Mouse (Mus musculus): ENCODE data around the gene Appl2. TPM values are rescaled to one million over a fixed set of nuclear protein-coding genes. Genes with fewer than 3 reads are reported as not detected.

Gene Appl2
- polyA plus RNA-seq, 1 experiment, result 11.6 TPM

DNA sequence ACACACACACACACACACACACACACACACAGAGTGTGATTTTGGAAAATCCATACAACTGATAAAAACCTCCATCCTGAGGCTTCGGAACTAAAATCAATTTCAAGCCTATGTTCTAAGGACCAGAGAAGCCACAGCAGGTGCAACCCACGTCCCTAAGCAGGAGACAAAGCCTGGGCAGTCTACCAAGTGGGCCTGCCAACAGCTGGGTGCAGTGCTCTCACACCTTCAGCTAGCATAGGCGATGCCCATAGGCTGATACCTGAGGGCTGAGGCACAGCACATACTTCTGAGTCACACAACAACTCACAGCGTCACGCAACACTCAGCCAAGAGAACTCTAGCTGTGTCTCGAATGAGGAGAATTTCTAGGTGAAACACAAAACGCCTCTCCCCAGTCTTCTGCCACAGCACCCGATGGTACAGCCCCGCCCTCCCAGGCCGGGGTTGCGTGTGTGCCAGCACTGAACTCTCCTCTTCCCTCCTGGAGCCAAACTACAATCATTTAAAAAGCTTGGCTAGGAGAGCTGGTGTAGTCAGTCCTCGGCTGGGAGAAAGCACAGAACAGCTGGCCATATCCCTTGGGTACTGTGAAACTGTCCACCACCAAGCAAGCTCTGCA lies 29.6 kb downstream of the Appl2 start:
- Histone ChIP-seq H3K36me3 (ENCODE audit: control insufficient read depth, insufficient read depth) (no peaks in the 10 kb centered on the region), H3ac (ENCODE audit: control insufficient read depth, insufficient read length) (no peak overlapping the region), H3K4me3 (no peak overlapping the region), H3K27me3 (ENCODE audit: control insufficient read depth, insufficient read depth, insufficient read length) (no peaks in the 10 kb centered on the region), H3K79me2 (ENCODE audit: control insufficient read depth, insufficient read depth) (no peaks in the 10 kb centered on the region), H3K4me2 (ENCODE audit: low read depth) (no peak overlapping the region)
- TF ChIP-seq MYOD1 (IDR thresholded peaks at IDR 0.05; ENCODE audit: control insufficient read depth in 1 of 3, insufficient read length in 2 of 3, low read depth in 2 of 3), result peak in 2 of 3 experiments; percentile 49 to 66
- no peak for TF ChIP-seq USF1 (IDR thresholded peaks at IDR 0.05; ENCODE audit: low read depth)
- no peak for TF ChIP-seq MAX (IDR thresholded peaks at IDR 0.05; ENCODE audit: low read depth)
- no peak for TF ChIP-seq TCF12 (IDR thresholded peaks at IDR 0.05; ENCODE audit: insufficient read depth, poor library complexity, severe bottlenecking)
- TF ChIP-seq SRF (IDR thresholded peaks at IDR 0.05; ENCODE audit: control insufficient read depth, insufficient read length, low read depth), result no peak
- TF ChIP-seq MYOG (IDR thresholded peaks at IDR 0.05; ENCODE audit: control insufficient read depth in 1 of 3, insufficient read depth in 1 of 3, insufficient read length in 2 of 3, low read depth in 2 of 3), result peak in 1 of 3 experiments; percentile 57
- TF ChIP-seq POLR2AphosphoS2 (IDR thresholded peaks at IDR 0.05; ENCODE audit: insufficient read length, low read depth), result peak; percentile 23

DNA sequence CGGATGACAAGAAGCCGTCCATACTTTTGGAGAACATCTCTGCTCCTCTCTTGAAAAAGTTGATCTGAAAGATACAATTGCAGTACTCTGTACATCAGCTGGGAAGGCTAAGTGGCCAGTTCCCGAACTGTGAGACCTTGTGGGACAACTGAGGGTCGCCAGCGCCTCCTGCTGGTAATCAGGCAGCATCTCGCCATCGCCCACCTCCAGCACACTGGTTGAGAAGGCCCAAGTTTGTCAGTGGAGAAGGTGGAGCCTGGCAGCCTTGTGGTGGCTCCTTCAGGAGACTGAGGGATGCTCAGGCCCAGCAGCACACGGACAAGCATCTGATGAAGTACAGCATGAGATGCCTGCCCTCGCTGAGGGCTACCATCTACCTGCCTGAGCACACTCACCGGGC lies 31.2 kb downstream of the Appl2 start:
- no peak overlapping the region for H3ac ChIP-seq (ENCODE audit: control insufficient read depth, insufficient read length)
- no peaks in the 10 kb centered on the region for H3K27me3 ChIP-seq (ENCODE audit: control insufficient read depth, insufficient read depth, insufficient read length)
- H3K4me3 ChIP-seq, result no peak overlapping the region
- no peaks in the 10 kb centered on the region for H3K79me2 ChIP-seq (ENCODE audit: control insufficient read depth, insufficient read depth)
- no peak for TF ChIP-seq MYOG (IDR thresholded peaks at IDR 0.05; ENCODE audit: control insufficient read depth in 1 of 3, insufficient read depth in 1 of 3, insufficient read length in 2 of 3, low read depth in 2 of 3)
- TF ChIP-seq SRF (IDR thresholded peaks at IDR 0.05; ENCODE audit: control insufficient read depth, insufficient read length, low read depth), result no peak
- TF ChIP-seq USF1 (IDR thresholded peaks at IDR 0.05; ENCODE audit: low read depth), result no peak
- TF ChIP-seq REST (IDR thresholded peaks at IDR 0.05; ENCODE audit: insufficient read depth, insufficient read length), result no peak
- no peak for TF ChIP-seq E2F4 (IDR thresholded peaks at IDR 0.05; ENCODE audit: insufficient read depth)
- no peak for TF ChIP-seq MAX (IDR thresholded peaks at IDR 0.05; ENCODE audit: low read depth)
- TF ChIP-seq POLR2A (IDR thresholded peaks at IDR 0.05; ENCODE audit: insufficient read length, low read depth), result no peak
- no peak for TF ChIP-seq POLR2AphosphoS2 (IDR thresholded peaks at IDR 0.05; ENCODE audit: insufficient read length, low read depth)
- TF ChIP-seq TCF3 (IDR thresholded peaks at IDR 0.05; ENCODE audit: insufficient read length, low read depth), result no peak
- TF ChIP-seq MYOD1 (IDR thresholded peaks at IDR 0.05; ENCODE audit: control insufficient read depth in 1 of 3, insufficient read length in 2 of 3, low read depth in 2 of 3), result no peak
- no peak for TF ChIP-seq TCF12 (IDR thresholded peaks at IDR 0.05; ENCODE audit: insufficient read depth, poor library complexity, severe bottlenecking)
- no peak for TF ChIP-seq CEBPB (IDR thresholded peaks at IDR 0.05; ENCODE audit: insufficient read depth, poor library complexity, severe bottlenecking)
- no peaks in the 10 kb centered on the region for H3K36me3 ChIP-seq (ENCODE audit: control insufficient read depth, insufficient read depth)
- H3K4me2 ChIP-seq (ENCODE audit: low read depth), result no peak overlapping the region

DNA sequence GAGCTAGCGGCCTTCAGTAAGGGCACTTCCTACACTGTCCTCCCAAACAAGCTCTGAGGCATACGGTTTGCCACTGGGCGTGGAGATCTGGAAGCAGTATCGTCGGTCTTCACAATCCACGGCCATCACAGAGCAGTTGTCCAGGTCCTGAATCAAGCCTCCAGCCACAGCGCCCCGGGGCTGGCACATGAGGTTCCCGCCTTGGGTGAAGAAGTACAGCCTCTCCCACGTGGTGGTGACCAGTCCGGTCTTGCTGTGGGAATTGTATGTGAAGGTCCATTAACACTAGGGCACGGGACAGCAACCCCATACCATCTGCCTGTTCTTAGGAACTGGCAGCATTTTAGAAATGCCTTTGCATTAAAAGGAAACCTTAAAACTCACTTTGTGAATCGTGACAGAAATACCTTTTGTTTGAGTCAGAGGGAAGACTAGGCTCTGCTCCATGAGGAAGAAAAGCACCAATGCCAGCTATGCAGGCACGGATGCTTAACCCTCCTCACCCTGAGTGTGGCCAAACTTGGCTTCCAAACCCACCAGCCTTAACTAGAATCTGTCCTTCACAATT lies 35.8 kb downstream of the Appl2 start:
- peaks cover 8% of the 10 kb centered on the region for H3K36me3 ChIP-seq (ENCODE audit: control insufficient read depth, insufficient read depth)
- H3K4me2 ChIP-seq (ENCODE audit: low read depth), result no peak overlapping the region
- H3K79me2 ChIP-seq (ENCODE audit: control insufficient read depth, insufficient read depth), result no peaks in the 10 kb centered on the region
- no peak overlapping the region for H3ac ChIP-seq (ENCODE audit: control insufficient read depth, insufficient read length)
- H3K27me3 ChIP-seq (ENCODE audit: control insufficient read depth, insufficient read depth, insufficient read length), result no peaks in the 10 kb centered on the region
- no peak overlapping the region for H3K4me3 ChIP-seq
- TF ChIP-seq SRF (IDR thresholded peaks at IDR 0.05; ENCODE audit: control insufficient read depth, insufficient read length, low read depth) (no peak), POLR2AphosphoS2 (IDR thresholded peaks at IDR 0.05; ENCODE audit: insufficient read length, low read depth) (no peak), MAX (IDR thresholded peaks at IDR 0.05; ENCODE audit: low read depth) (no peak), REST (IDR thresholded peaks at IDR 0.05; ENCODE audit: insufficient read depth, insufficient read length) (no peak), E2F4 (IDR thresholded peaks at IDR 0.05; ENCODE audit: insufficient read depth) (no peak), MYOG (IDR thresholded peaks at IDR 0.05; ENCODE audit: control insufficient read depth in 1 of 3, insufficient read depth in 1 of 3, insufficient read length in 2 of 3, low read depth in 2 of 3) (no peak), TCF12 (IDR thresholded peaks at IDR 0.05; ENCODE audit: insufficient read depth, poor library complexity, severe bottlenecking) (no peak), POLR2A (IDR thresholded peaks at IDR 0.05; ENCODE audit: insufficient read length, low read depth) (no peak)

DNA sequence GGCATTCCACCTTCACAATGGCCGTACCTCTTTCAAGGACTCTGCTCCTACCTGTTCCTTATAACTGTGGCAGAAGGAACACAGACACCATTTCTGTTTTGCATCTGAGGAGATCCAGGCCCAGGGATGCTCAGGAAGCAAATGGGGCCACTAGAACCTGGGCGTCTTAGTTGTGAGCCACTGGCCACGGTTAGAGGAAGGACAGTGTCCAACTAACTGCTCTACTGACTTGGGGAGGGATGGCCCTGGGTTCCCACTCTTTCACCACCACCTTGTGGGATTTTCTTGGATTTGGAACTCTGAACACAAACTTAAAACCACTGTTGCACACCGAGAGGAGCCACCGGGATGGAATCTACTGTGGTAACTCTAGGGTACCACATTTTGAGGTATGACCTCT lies 36.7 kb downstream of the Appl2 start:
- Histone ChIP-seq H3K79me2 (ENCODE audit: control insufficient read depth, insufficient read depth) (no peaks in the 10 kb centered on the region), H3K4me2 (ENCODE audit: low read depth) (no peak overlapping the region), H3K4me3 (no peak overlapping the region), H3K36me3 (ENCODE audit: control insufficient read depth, insufficient read depth) (peaks cover 8% of the 10 kb centered on the region), H3K27me3 (ENCODE audit: control insufficient read depth, insufficient read depth, insufficient read length) (no peaks in the 10 kb centered on the region), H3ac (ENCODE audit: control insufficient read depth, insufficient read length) (no peak overlapping the region)
- TF ChIP-seq MAX (IDR thresholded peaks at IDR 0.05; ENCODE audit: low read depth), result no peak
- no peak for TF ChIP-seq POLR2A (IDR thresholded peaks at IDR 0.05; ENCODE audit: insufficient read length, low read depth)
- TF ChIP-seq TCF12 (IDR thresholded peaks at IDR 0.05; ENCODE audit: insufficient read depth, poor library complexity, severe bottlenecking), result no peak
- TF ChIP-seq CEBPB (IDR thresholded peaks at IDR 0.05; ENCODE audit: insufficient read depth, poor library complexity, severe bottlenecking), result no peak
- TF ChIP-seq SRF (IDR thresholded peaks at IDR 0.05; ENCODE audit: control insufficient read depth, insufficient read length, low read depth), result no peak
- TF ChIP-seq MYOD1 (IDR thresholded peaks at IDR 0.05; ENCODE audit: control insufficient read depth in 1 of 3, insufficient read length in 2 of 3, low read depth in 2 of 3), result no peak
- TF ChIP-seq REST (IDR thresholded peaks at IDR 0.05; ENCODE audit: insufficient read depth, insufficient read length), result no peak
- TF ChIP-seq USF1 (IDR thresholded peaks at IDR 0.05; ENCODE audit: low read depth), result no peak
- TF ChIP-seq E2F4 (IDR thresholded peaks at IDR 0.05; ENCODE audit: insufficient read depth), result no peak
- no peak for TF ChIP-seq TCF3 (IDR thresholded peaks at IDR 0.05; ENCODE audit: insufficient read length, low read depth)
- TF ChIP-seq POLR2AphosphoS2 (IDR thresholded peaks at IDR 0.05; ENCODE audit: insufficient read length, low read depth), result no peak
- no peak for TF ChIP-seq MYOG (IDR thresholded peaks at IDR 0.05; ENCODE audit: control insufficient read depth in 1 of 3, insufficient read depth in 1 of 3, insufficient read length in 2 of 3, low read depth in 2 of 3)
